Mouse (Mus musculus): ENCODE results near the gene Lyz2. TPM values are rescaled to one million over a fixed set of nuclear protein-coding genes. Genes with fewer than 3 reads are reported as not detected.

Gene Lyz2
- total RNA-seq, 2 experiments from 2014 or later, result 30.0 to 32.8 TPM

Other genes starting within 250 kb of the Lyz2 start
- gene Lrrc10, start 237.0 kb downstream of the Lyz2 start, total RNA-seq (2021), result not detected
- 100 to 1,000 TPM; 132 to 146 TPM for gene Cct2, start 218.5 kb downstream of the Lyz2 start, total RNA-seq (2021)
- 1 to 10 TPM; 7.9 to 9.4 TPM for gene Frs2, start 133.8 kb downstream of the Lyz2 start, total RNA-seq (2021)
- gene Yeats4, start 57.8 kb downstream of the Lyz2 start, total RNA-seq (2021), result 10 to 100 TPM; 16.9 to 18.5 TPM
- gene 9530003J23Rik, start 43.6 kb downstream of the Lyz2 start, total RNA-seq (2021), result not detected
- 1 to 10 TPM; 3.4 to 5.3 TPM for gene Lyz1, start 10.5 kb upstream of the Lyz2 start, total RNA-seq (2021)
- 10 to 100 TPM; 25.3 to 29.0 TPM for gene Cpsf6, start 97.7 kb upstream of the Lyz2 start, total RNA-seq (2021)